Mouse (Mus musculus) CH12.LX (cell line): ENCODE measurements around the gene Rasgrp2.

Source experiments
- CHD1 ChIP-seq: IDR thresholded peaks from 2 replicates; pipeline ENCODE4 v1.6.1; 2012; ENCODE audit warnings: low read depth, low read length, improper control_type of control experiment, inconsistent platforms
- CTCF ChIP-seq, 2 experiments: IDR thresholded peaks in 1 of 2; conservative IDR thresholded peaks in 1 of 2; 2 replicates each; pipeline ENCODE4 v1.5.1; 2011 to 2012; ENCODE audit warnings: low read depth in 2 of 2, low read length in 2 of 2, improper control_type of control experiment in 1 of 2, inconsistent platforms in 1 of 2, mild to moderate bottlenecking in 1 of 2, moderate library complexity in 1 of 2
- GABPA ChIP-seq: IDR thresholded peaks from 2 replicates; pipeline ENCODE4 v1.6.1; 2012; ENCODE audit warnings: low read depth, low read length, improper control_type of control experiment, inconsistent platforms; ENCODE audit not compliant: insufficient replicate concordance
- JUND ChIP-seq: conservative IDR thresholded peaks from 2 replicates; pipeline ENCODE4 v1.6.1; 2011; ENCODE audit warnings: low read depth, low read length, improper control_type of control experiment
- MAX ChIP-seq: IDR thresholded peaks from 2 replicates; pipeline ENCODE4 v1.6.1; 2011; ENCODE audit warnings: low read length, improper control_type of control experiment
- NELFE ChIP-seq: IDR thresholded peaks from 2 replicates; pipeline ENCODE4 v1.6.1; 2011; ENCODE audit warnings: low read depth, low read length, improper control_type of control experiment
- POLR2A ChIP-seq: IDR thresholded peaks from 2 replicates; pipeline ENCODE4 v1.6.1; 2011; ENCODE audit warnings: low read depth, mild to moderate bottlenecking, improper control_type of control experiment, low read length
- RAD21 ChIP-seq: IDR thresholded peaks from 2 replicates; pipeline ENCODE4 v1.6.1; 2011; ENCODE audit warnings: low read depth, mild to moderate bottlenecking, low read length, improper control_type of control experiment, moderate library complexity
- RCOR1 ChIP-seq: conservative IDR thresholded peaks from 2 replicates; pipeline ENCODE4 v1.6.1; 2012; ENCODE audit warnings: low read depth, mild to moderate bottlenecking, inconsistent platforms, low read length, improper control_type of control experiment
- SIN3A ChIP-seq: IDR thresholded peaks from 2 replicates; pipeline ENCODE4 v1.6.1; 2012; ENCODE audit warnings: low read length, improper control_type of control experiment, inconsistent platforms
- TBP ChIP-seq: conservative IDR thresholded peaks from 2 replicates; pipeline ENCODE4 v1.6.1; 2011; ENCODE audit warnings: low read depth, low read length, improper control_type of control experiment
- ZMIZ1 ChIP-seq: IDR thresholded peaks from 2 replicates; pipeline ENCODE4 v1.6.1; 2012; ENCODE audit warnings: low read depth, mild to moderate bottlenecking, inconsistent platforms, low read length, improper control_type of control experiment

DNA sequence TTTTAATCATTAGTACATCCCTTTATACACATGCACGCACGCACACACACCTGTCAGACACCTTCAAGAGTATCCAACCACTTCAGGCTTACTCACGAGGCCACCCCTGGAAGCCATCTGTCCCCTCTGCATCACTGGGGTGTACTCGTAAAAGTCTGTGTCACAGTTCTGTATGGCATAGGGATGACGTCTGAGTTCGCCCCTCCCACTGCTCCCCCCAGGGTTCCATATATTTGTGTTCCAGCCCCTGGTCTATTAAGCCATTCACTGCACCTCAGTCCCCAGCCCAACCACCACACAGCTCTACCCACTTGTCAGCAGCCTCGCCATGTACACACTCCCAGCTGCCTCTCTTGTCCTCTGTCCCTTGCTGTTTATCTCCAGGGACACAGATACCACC is 22.9 kb downstream of the Rasgrp2 start:
- no peak for TF ChIP-seq RAD21
- TF ChIP-seq JUND = no peak
- no peak for TF ChIP-seq POLR2A
- no peak for TF ChIP-seq CTCF (conservative IDR thresholded peaks at IDR 0.05 in 1 of 2, IDR thresholded peaks at IDR 0.05 in 1 of 2; ENCODE audit: low read depth in 2 of 2, low read length in 2 of 2)
- TF ChIP-seq MAX = no peak
- no peak for TF ChIP-seq NELFE
- TF ChIP-seq SIN3A = no peak
- TF ChIP-seq TBP = no peak
- TF ChIP-seq ZMIZ1 = no peak
- TF ChIP-seq RCOR1 = no peak
- TF ChIP-seq CHD1 = no peak
- no peak for TF ChIP-seq GABPA
